Mouse (Mus musculus) midbrain, embryonic 15.5 days (tissue): ENCODE data around the gene Fgg. TPM values are rescaled to one million over a fixed set of nuclear protein-coding genes. Genes with fewer than 3 reads are reported as not detected.

Experiments
- ATAC-seq: fragments of 200-750 bp; cut with Nextera tagmentation; replicated peaks from 2 replicates; pipeline ENCODE4 v1.8.0; 2017; ENCODE audit warnings: moderate TSS enrichment
- H3K27ac ChIP-seq: fragments of 300-500 bp; sonication (generic); 2 replicates; pipeline ENCODE4 v1.5.1; 2015; ENCODE audit warnings: mild to moderate bottlenecking, inconsistent platforms
- H3K27me3 ChIP-seq: fragments of 300-500 bp; sonication (generic); replicated peaks from 2 replicates; pipeline ENCODE4 v1.6.1; 2015; ENCODE audit warnings: inconsistent platforms
- H3K36me3 ChIP-seq: fragments of 300-500 bp; sonication (generic); replicated peaks from 2 replicates; pipeline ENCODE4 v1.6.1; 2015; ENCODE audit warnings: inconsistent platforms
- H3K4me1 ChIP-seq: fragments of 300-500 bp; sonication (generic); 2 replicates; pipeline ENCODE4 v1.6.1; 2015; ENCODE audit warnings: inconsistent platforms
- H3K4me2 ChIP-seq: fragments of 300-500 bp; sonication (generic); 2 replicates; pipeline ENCODE4 v1.6.1; 2015; ENCODE audit warnings: inconsistent platforms, mild to moderate bottlenecking, moderate library complexity
- H3K4me3 ChIP-seq: fragments of 300-500 bp; sonication (generic); 2 replicates; pipeline ENCODE4 v1.5.1; 2015; ENCODE audit warnings: mild to moderate bottlenecking, inconsistent platforms
- H3K9ac ChIP-seq: fragments of 300-500 bp; sonication (generic); 2 replicates; pipeline ENCODE4 v1.6.1; 2015; ENCODE audit warnings: mild to moderate bottlenecking, inconsistent platforms
- H3K9me3 ChIP-seq: fragments of 300-500 bp; sonication (generic); 2 replicates; pipeline ENCODE4 v1.6.1; 2016; ENCODE audit warnings: inconsistent platforms
- WGBS: fragments of 180-500 bp; shearing (Covaris S2); methylation state at CpG from one replicate; pipeline ENCODE4 v1.1.7; 2015; ENCODE audit warnings: mixed read lengths; 5-methylcytosine and 5-hydroxymethylcytosine counted together
- polyA plus RNA-seq: library from polyadenylated mRNA; unstranded; fragments of >200 nt; fragmentation: Nextera tagmentation; extraction: Ambion mirVana; gene quantifications from 2 replicates; pipeline ENCODE4 v1.2.1, GENCODE M21; 2015

Fgg gene
- polyA plus RNA-seq, 1 experiment from 2014 or later, result 0.09 TPM

DNA sequence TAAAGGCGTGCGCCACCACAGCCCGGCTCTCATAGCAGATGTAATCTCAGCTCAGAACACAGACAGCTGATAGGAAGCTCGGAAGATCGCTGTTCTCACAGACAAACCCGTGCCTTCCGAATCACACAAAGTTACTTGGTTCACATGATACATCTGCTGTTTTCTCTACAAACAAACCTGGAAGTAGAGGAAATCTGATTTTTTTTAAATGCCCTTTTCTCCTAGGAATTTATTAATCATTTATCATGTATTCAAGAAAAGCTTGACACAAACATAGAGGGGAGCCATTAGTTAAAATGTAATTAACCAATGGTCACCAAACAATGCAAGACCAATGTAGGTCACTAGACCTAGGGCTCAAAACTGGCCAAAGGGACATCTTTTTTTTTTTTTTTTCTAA, 2.7 kb upstream of the Fgg start:
- H3K9me3 ChIP-seq, result no peaks in the 10 kb centered on the region
- WGBS, result 94% methylated on average over 7 of the region's 7 CpGs
- H3K36me3 ChIP-seq, result no peaks in the 10 kb centered on the region
- no peak overlapping the region for H3K9ac ChIP-seq
- H3K4me3 ChIP-seq, result no peak overlapping the region
- H3K27ac ChIP-seq, result no peak overlapping the region
- no peaks in the 10 kb centered on the region for H3K27me3 ChIP-seq
- H3K4me1 ChIP-seq, result no peaks in the 10 kb centered on the region
- no peak overlapping the region for H3K4me2 ChIP-seq
- ATAC-seq, result no peak

DNA sequence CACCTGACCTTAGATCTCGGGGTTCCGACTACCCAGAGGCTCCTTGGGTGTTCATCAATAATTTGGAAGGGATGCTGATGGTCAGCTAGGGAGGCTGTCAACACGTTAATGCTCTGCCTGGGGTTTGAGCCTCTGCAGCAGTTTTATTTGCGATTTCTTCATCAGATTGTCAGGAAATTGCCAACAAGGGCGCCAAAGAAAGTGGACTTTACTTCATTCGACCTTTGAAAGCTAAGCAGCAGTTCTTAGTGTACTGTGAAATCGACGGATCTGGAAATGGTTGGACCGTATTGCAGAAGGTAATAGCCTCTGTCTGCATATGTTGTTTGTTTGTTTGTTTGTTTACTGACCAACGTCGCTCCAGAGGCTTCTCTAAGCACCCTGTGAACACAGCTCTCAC, 2.8 kb downstream of the Fgg start:
- Histone ChIP-seq H3K27me3 (no peaks in the 10 kb centered on the region), H3K27ac (no peak overlapping the region), H3K4me2 (no peak overlapping the region), H3K4me3 (no peak overlapping the region), H3K9ac (no peak overlapping the region), H3K9me3 (no peaks in the 10 kb centered on the region), H3K36me3 (no peaks in the 10 kb centered on the region), H3K4me1 (no peaks in the 10 kb centered on the region)
- ATAC-seq, result no peak
- 83% methylated on average over 11 of the region's 11 CpGs for WGBS

DNA sequence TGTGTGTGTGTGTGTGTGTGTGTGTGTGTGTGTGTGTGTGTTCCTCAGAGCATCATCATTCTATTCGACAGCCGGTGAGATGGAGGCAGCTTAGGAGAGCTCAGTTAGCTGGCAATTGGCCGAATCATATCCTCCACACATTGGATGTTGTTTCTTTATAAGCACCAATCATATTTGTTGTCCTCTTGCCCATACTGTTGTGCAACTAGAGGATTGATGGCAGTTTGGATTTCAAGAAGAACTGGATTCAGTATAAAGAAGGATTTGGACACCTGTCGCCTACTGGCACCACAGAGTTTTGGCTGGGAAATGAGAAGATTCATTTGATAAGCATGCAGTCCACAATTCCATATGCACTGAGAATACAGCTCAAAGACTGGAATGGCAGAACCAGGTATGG, 3.6 kb downstream of the Fgg start:
- ATAC-seq, result no peak
- H3K27me3 ChIP-seq, result no peaks in the 10 kb centered on the region
- no peak overlapping the region for H3K4me2 ChIP-seq
- no peak overlapping the region for H3K27ac ChIP-seq
- no peaks in the 10 kb centered on the region for H3K36me3 ChIP-seq
- H3K4me3 ChIP-seq, result no peak overlapping the region
- 94% methylated on average over 4 of the region's 4 CpGs for WGBS
- H3K9me3 ChIP-seq, result no peaks in the 10 kb centered on the region
- H3K9ac ChIP-seq, result no peak overlapping the region
- no peaks in the 10 kb centered on the region for H3K4me1 ChIP-seq

- Histone ChIP-seq H3K36me3 (no peaks in the 10 kb centered on the region), H3K4me3 (no peak overlapping the region), H3K27ac (no peak overlapping the region), H3K9ac (no peak overlapping the region), H3K4me1 (no peaks in the 10 kb centered on the region), H3K27me3 (no peaks in the 10 kb centered on the region), H3K4me2 (no peak overlapping the region), H3K9me3 (no peaks in the 10 kb centered on the region)
- ATAC-seq, result 0 out of 2 replicates have a peak, but pooled peaks have one; percentile 24
- WGBS, result 58% methylated on average over 4 of the region's 4 CpGs
Observed at GRCm38 (mm10) chr3:83011565-83011964, 4.0 kb downstream of the Fgg start.

- no peak for ATAC-seq
Observed at GRCm38 (mm10) chr3:83012636-83013035, 5.1 kb downstream of the Fgg start.

GRCm38 (mm10) chr3:83013951-83014350, 6.4 kb downstream of the Fgg start:
- WGBS, result 90% methylated on average over 10 of the region's 10 CpGs
- no peaks in the 10 kb centered on the region for H3K4me1 ChIP-seq
- no peak overlapping the region for H3K4me3 ChIP-seq
- H3K9ac ChIP-seq, result no peak overlapping the region
- H3K36me3 ChIP-seq, result no peaks in the 10 kb centered on the region
- H3K9me3 ChIP-seq, result no peaks in the 10 kb centered on the region
- H3K27ac ChIP-seq, result no peak overlapping the region
- no peak for ATAC-seq
- H3K4me2 ChIP-seq, result no peak overlapping the region
- no peaks in the 10 kb centered on the region for H3K27me3 ChIP-seq

More at GRCm38 (mm10) chr3:83012636-83013035, 5.1 kb downstream of the Fgg start:
- Histone ChIP-seq H3K36me3 (no peaks in the 10 kb centered on the region), H3K4me3 (no peak overlapping the region), H3K4me2 (no peak overlapping the region), H3K27ac (no peak overlapping the region), H3K27me3 (no peaks in the 10 kb centered on the region), H3K4me1 (no peaks in the 10 kb centered on the region), H3K9me3 (no peaks in the 10 kb centered on the region), H3K9ac (no peak overlapping the region)
- WGBS, result 94% methylated on average over 19 of the region's 19 CpGs

DNA sequence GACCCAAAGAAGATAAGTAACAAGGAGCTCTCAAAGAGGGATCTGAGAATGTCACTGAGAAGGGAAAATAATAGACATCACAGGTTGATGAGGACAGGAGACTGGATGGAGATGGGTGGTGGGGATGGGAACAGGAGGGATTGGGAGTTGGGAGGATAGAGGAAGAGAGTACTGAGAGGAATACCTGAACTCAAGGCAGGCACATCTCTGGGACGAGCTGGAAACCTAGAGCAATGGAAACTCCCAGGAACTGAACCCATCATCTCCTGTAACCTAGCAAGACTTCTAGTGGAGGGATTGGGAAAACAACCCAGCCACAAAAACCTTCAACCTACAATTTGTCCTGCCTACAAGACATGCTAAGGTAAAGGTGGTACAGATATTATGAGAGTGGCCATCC, 8.7 kb downstream of the Fgg start:
- ATAC-seq, result no peak
- Histone ChIP-seq H3K9ac (no peak overlapping the region), H3K4me1 (no peaks in the 10 kb centered on the region), H3K4me2 (no peak overlapping the region), H3K9me3 (no peaks in the 10 kb centered on the region), H3K27me3 (no peaks in the 10 kb centered on the region), H3K36me3 (no peaks in the 10 kb centered on the region), H3K27ac (no peak overlapping the region), H3K4me3 (no peak overlapping the region)
- 80% methylated on average over 1 of the region's 1 CpGs for WGBS

DNA sequence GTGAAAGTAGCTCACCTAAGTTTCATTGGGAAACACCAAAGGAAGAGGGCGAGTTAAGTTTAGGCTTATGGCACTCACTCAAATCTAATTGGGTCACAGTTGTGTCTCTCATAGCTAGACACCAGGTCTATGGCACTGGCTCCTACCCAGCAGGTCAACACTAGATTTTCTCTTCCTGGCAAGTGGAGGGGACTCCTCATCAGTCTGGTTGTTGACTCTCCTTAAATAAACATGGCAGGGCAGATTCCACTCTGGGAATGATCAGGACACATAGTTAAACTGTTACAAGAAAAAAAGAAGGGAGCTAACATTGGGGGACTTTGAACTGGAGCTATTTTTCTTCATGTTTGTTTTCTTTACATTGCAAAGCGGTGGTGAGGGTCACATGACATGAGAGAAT, 12.9 kb downstream of the Fgg start:
- H3K27me3 ChIP-seq, result no peaks in the 10 kb centered on the region
- no peaks in the 10 kb centered on the region for H3K36me3 ChIP-seq
- H3K4me2 ChIP-seq, result no peak overlapping the region
- no peak for ATAC-seq
- H3K4me1 ChIP-seq, result no peaks in the 10 kb centered on the region
- no peaks in the 10 kb centered on the region for H3K9me3 ChIP-seq
- 87% methylated on average over 2 of the region's 2 CpGs for WGBS
- no peak overlapping the region for H3K4me3 ChIP-seq
- H3K9ac ChIP-seq, result no peak overlapping the region
- H3K27ac ChIP-seq, result no peak overlapping the region

DNA sequence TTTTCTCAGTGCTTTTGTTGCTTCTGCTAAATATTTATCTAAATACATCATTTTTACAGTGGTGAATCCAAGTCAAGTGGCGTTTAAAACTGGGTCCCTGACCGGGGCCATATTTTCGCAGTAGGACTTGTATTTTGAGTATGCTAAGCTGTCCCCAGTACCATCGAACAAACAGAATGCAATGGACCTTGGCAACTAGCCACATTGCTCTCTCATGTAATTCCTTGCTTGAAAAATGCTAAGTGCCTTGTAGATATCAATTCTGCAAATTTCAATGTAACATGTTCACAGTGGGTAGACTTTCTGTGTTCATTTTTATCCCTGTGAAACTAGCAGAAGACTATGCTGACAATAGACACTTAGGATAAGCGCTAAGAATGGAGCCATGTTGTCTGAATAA, 13.7 kb downstream of the Fgg start:
- no peaks in the 10 kb centered on the region for H3K9me3 ChIP-seq
- no peaks in the 10 kb centered on the region for H3K27me3 ChIP-seq
- H3K9ac ChIP-seq, result no peak overlapping the region
- H3K36me3 ChIP-seq, result no peaks in the 10 kb centered on the region
- H3K4me3 ChIP-seq, result no peak overlapping the region
- WGBS, result 88% methylated on average over 5 of the region's 5 CpGs
- H3K4me2 ChIP-seq, result no peak overlapping the region
- H3K27ac ChIP-seq, result no peak overlapping the region
- no peaks in the 10 kb centered on the region for H3K4me1 ChIP-seq
- ATAC-seq, result no peak

DNA sequence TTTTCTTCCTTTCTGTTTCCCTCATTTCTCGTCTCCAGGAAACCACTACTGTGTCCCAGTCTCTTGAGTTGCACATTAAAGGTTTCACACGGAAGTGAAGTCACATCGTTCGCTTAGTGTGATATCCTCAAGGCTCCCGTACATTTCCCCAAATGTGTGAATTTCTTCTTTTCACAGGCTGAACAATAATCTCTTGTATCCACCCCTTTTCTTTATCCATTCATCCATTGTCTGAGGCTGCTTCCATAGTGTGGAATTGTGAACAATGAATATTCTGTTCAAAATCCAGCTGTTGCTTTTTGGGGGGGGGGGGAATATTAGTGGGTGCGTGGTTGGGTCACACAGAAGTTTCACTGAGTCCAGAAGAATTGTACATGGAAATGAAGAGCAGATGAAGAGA, 17.5 kb downstream of the Fgg start:
- Histone ChIP-seq H3K4me2 (no peak overlapping the region), H3K27me3 (no peaks in the 10 kb centered on the region), H3K4me1 (no peaks in the 10 kb centered on the region), H3K9ac (no peak overlapping the region), H3K4me3 (no peak overlapping the region), H3K9me3 (no peaks in the 10 kb centered on the region), H3K27ac (no peak overlapping the region), H3K36me3 (no peaks in the 10 kb centered on the region)
- no peak for ATAC-seq
- WGBS, result 58% methylated on average over 6 of the region's 6 CpGs

DNA sequence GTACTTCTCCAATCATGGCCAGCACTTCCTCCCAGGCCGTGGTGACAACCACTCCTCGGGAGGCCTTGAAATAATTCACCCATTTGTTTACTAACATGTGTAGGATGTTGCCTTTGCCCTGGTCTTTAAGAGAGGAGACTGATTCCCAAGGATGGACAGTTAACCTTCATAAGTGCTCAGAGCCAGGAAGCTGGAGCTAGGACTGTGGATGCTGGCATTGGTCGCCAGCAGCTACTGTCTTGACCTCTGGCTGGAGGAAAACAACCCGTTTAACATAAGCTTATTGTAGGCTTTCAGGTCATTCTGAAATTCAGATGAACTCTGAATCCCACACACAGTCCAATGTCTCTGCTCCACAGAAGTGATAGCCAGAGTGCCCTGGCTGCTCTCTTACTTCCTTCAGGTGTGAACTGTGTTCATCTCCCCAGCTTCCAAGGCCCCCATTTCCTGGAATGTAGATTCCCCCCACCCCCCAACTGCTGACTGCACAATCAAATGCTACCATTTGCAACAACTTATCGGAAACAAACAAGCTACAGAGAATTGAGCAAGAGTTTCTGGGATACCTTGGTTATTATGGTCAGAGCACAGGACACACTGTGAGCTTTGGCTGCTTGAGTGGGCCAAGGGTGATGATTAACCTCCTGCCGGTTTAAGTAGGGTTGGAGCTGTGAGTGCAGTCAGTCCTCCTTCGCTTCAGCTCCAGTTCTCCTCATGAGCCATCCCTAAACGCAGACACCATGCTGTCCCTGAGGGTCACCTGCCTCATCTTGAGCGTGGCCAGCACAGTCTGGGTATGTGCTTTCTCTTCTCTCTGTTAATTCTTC, 18.2 kb downstream of the Fgg start, which contains the start of gene Fga:
Gene Fga, plus strand, starts transcription at position 602 of the 827 bp plus-strand sequence.
- no peaks in the 10 kb centered on the region for H3K9me3 ChIP-seq
- no peak for ATAC-seq
- 82% methylated on average over 9 of the region's 9 CpGs for WGBS
- no peak within 1 kb of the TSS for H3K27ac ChIP-seq
- H3K4me3 ChIP-seq, result no peak within 1 kb of the TSS
- no peaks in the 10 kb centered on the region for H3K27me3 ChIP-seq
- H3K9ac ChIP-seq, result no peak within 1 kb of the TSS
- H3K36me3 ChIP-seq, result no peaks in the 10 kb centered on the region
- no peaks in the 10 kb centered on the region for H3K4me1 ChIP-seq
- no peak within 1 kb of the TSS for H3K4me2 ChIP-seq

DNA sequence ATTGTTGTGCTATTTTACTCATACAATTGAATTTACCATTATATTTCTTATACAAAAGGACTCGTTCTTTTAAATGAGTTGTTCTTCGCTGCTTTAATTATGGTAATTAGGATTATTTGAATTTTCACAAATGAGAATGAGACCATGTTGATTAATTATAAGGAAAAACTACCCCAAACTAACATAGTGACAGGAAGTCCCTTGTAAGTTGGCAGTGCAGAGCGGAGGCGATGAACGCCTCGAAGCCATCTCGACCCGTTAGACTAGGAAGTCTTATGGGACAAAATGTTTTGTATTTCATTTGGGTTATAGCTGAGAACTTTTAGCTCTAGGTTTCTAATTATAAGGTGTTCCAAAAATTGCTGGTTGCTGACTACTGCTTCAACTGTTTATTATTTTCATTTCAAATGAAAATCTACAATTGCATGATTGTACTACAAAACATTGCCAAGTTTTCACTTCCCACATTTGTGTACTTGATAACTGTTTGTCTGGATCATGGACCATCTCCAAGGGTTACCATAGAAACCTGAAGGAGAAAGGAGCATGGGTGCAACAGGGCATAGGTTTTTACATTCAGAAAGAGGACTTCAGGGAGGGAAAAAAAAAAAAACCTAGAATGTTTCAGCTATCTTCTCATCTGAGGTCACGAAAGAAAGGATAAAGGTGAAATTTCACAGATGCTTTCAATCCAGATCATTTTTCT, 20.2 kb downstream of the Fgg start:
- no peak overlapping the region for H3K4me3 ChIP-seq
- WGBS, result 84% methylated on average over 9 of the region's 9 CpGs

GRCm38 (mm10) chr3:83030331-83030730, 22.8 kb downstream of the Fgg start:
- ATAC-seq, result no peak
- no peak overlapping the region for H3K4me3 ChIP-seq
- H3K27ac ChIP-seq, result no peak overlapping the region
- H3K4me1 ChIP-seq, result no peaks in the 10 kb centered on the region
- H3K27me3 ChIP-seq, result no peaks in the 10 kb centered on the region
- H3K9ac ChIP-seq, result no peak overlapping the region
- H3K9me3 ChIP-seq, result no peaks in the 10 kb centered on the region
- no peak overlapping the region for H3K4me2 ChIP-seq
- H3K36me3 ChIP-seq, result no peaks in the 10 kb centered on the region
- WGBS, result 71% methylated on average over 4 of the region's 4 CpGs

More for the DNA sequence above, 20.2 kb downstream of the Fgg start:
- no peaks in the 10 kb centered on the region for H3K36me3 ChIP-seq
- H3K27me3 ChIP-seq, result no peaks in the 10 kb centered on the region
- H3K9me3 ChIP-seq, result no peaks in the 10 kb centered on the region
- ATAC-seq, result no peak
- H3K27ac ChIP-seq, result no peak overlapping the region
- no peak overlapping the region for H3K9ac ChIP-seq
- no peak overlapping the region for H3K4me2 ChIP-seq
- no peaks in the 10 kb centered on the region for H3K4me1 ChIP-seq
